Mouse (Mus musculus): ENCODE measurements around the gene Stard3. TPM values are rescaled to one million over a fixed set of nuclear protein-coding genes. Genes with fewer than 3 reads are reported as not detected.

Stard3 gene
- total RNA-seq (2021), result 10 to 100 TPM; 31.3 to 34.5 TPM

- peak; percentile 75 to 79 for DNase-seq
Measured at GRCm38 (mm10) chr11:98358161-98359083, at the start of gene Stard3. TSS of gene Stard3 (plus strand) at chr11:98358368.

- peak; percentile 84 to 88 for DNase-seq
Measured at GRCm38 (mm10) chr11:98313790-98314323, 44.3 kb upstream of the Stard3 start.

- DNase-seq, result no peak
Measured at GRCm38 (mm10) chr11:98317479-98317878, 40.7 kb upstream of the Stard3 start.

- no peak for DNase-seq
Measured at GRCm38 (mm10) chr11:98318421-98319116, 39.6 kb upstream of the Stard3 start.

GRCm38 (mm10) chr11:98319120-98319519 is 39.0 kb upstream of the Stard3 start:
- DNase-seq, result peak in 1 of 2 experiments; percentile 59

- no peak for DNase-seq
Measured at GRCm38 (mm10) chr11:98319544-98319943, 38.6 kb upstream of the Stard3 start.

- DNase-seq, result no peak
Measured at GRCm38 (mm10) chr11:98319944-98320343, 38.2 kb upstream of the Stard3 start.

GRCm38 (mm10) chr11:98320381-98320780 is 37.8 kb upstream of the Stard3 start:
- peak in 1 of 2 experiments; percentile 41 for DNase-seq

- DNase-seq, result peak in 1 of 2 experiments; percentile 31
Measured at GRCm38 (mm10) chr11:98320806-98321676, 37.1 kb upstream of the Stard3 start.

GRCm38 (mm10) chr11:98321677-98322003 is 36.5 kb upstream of the Stard3 start:
- no peak for DNase-seq

- no peak for DNase-seq
Measured at GRCm38 (mm10) chr11:98322159-98322558, 36.0 kb upstream of the Stard3 start.

GRCm38 (mm10) chr11:98323136-98323866 is 34.9 kb upstream of the Stard3 start:
- DNase-seq, result no peak

- DNase-seq, result no peak
Measured at GRCm38 (mm10) chr11:98323933-98324332, 34.2 kb upstream of the Stard3 start.

GRCm38 (mm10) chr11:98325191-98325820 is 32.9 kb upstream of the Stard3 start:
- no peak for DNase-seq

GRCm38 (mm10) chr11:98325821-98326218 is 32.3 kb upstream of the Stard3 start:
- no peak for DNase-seq

- no peak for DNase-seq
Measured at GRCm38 (mm10) chr11:98326741-98327135, 31.4 kb upstream of the Stard3 start.

GRCm38 (mm10) chr11:98327136-98328030 is 30.8 kb upstream of the Stard3 start:
- DNase-seq, result no peak

- no peak for DNase-seq
Measured at GRCm38 (mm10) chr11:98328031-98328370, 30.2 kb upstream of the Stard3 start.

- DNase-seq, result no peak
Measured at GRCm38 (mm10) chr11:98328371-98329069, 29.6 kb upstream of the Stard3 start.

Data from layer of hippocampus, postnatal 36 days (tissue).